Mouse (Mus musculus): Measurements from ENCODE around the gene Tmem30a. TPM values are rescaled to one million over a fixed set of nuclear protein-coding genes. Genes with fewer than 3 reads are reported as not detected.

The Tmem30a gene
- polyA plus RNA-seq, 1 experiment from 2014 or later: 131 TPM

GRCm38 (mm10) chr9:79823856-79824255 is 30.5 kb upstream of the Tmem30a start:
- peaks cover 8% of the 10 kb centered on the region for H3K36me3 ChIP-seq (ENCODE audit: control insufficient read depth, insufficient read depth, low read length)
- H3K4me1 ChIP-seq (ENCODE audit: control insufficient read depth, insufficient read depth, low read length): peaks cover 11% of the 10 kb centered on the region; the same call in 1 of the 2 replicates
- ATAC-seq (ENCODE audit: low FRiP score, low TSS enrichment) (no peak), DNase-seq (no peak)
- H3K4me2 ChIP-seq (ENCODE audit: low read length): no peak overlapping the region
- H3K27me3 ChIP-seq (ENCODE audit: control insufficient read depth, insufficient read depth, low read length): no peaks in the 10 kb centered on the region
- no peak overlapping the region for H3K4me3 ChIP-seq (replicated peaks; ENCODE audit: low read depth, low read length)
- no peak overlapping the region for H3K27ac ChIP-seq (replicated peaks; ENCODE audit: low read depth, low read length)
- WGBS: 21% methylated on average over 2 of the region's 2 CpGs
- no peaks in the 10 kb centered on the region for H3K9me3 ChIP-seq (ENCODE audit: control insufficient read depth, low read length)
- no peak overlapping the region for H3K9ac ChIP-seq (replicated peaks; ENCODE audit: low read length)

DNA sequence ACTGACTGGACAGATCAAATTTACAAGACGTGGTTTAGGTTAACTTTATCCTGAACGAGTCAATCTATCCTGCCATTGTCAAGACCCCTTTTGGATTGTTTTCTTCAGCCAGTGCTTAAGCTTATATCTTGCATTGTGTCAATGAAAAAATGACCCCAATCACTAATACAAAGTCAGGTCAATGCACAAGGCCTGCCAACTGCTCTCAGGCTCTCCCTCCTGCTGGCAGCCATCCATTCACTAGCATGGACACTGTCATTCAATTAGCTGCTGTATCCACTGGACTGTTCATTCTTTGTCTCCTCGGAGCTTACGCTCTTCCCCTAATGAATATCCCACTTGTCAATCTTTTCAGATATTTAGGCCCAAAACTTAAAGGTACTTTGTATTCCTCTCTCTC is 30.1 kb upstream of the Tmem30a start:
- ATAC-seq (ENCODE audit: low FRiP score, low TSS enrichment) (no peak), DNase-seq (peak; percentile 43)
- Histone ChIP-seq H3K4me2 (ENCODE audit: low read length) (no peak overlapping the region), H3K4me1 (ENCODE audit: control insufficient read depth, insufficient read depth, low read length) (peaks cover 11% of the 10 kb centered on the region; the same call in 1 of the 2 replicates), H3K27ac (replicated peaks; ENCODE audit: low read depth, low read length) (no peak overlapping the region), H3K9me3 (ENCODE audit: control insufficient read depth, low read length) (0 out of 2 replicates have a peak, but pooled peaks cover 3% of the 10 kb centered on the region), H3K4me3 (replicated peaks; ENCODE audit: low read depth, low read length) (no peak overlapping the region), H3K9ac (replicated peaks; ENCODE audit: low read length) (no peak overlapping the region), H3K36me3 (ENCODE audit: control insufficient read depth, insufficient read depth, low read length) (peaks cover 12% of the 10 kb centered on the region), H3K27me3 (ENCODE audit: control insufficient read depth, insufficient read depth, low read length) (no peaks in the 10 kb centered on the region)
- 7% methylated on average over 4 of the region's 4 CpGs for WGBS

DNA sequence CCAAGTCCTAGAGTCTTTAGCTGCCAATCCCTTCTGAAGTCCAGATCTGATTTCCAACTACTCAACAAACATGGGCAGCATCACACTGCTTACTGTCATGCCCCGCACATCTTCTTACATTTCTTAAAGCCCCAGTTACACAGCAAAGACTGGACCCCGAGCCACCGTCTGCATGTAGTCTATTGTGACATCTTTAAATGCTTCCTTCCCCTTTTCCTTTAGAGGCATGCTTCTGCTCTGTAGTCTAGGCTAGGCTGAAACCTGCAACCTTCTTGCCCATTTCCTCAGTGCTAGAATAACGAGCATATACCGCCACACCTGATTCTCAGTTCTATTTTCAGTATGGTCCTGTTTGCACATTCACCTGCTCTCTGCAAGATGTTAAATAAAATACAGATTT is 23.2 kb upstream of the Tmem30a start:
- ATAC-seq (ENCODE audit: low FRiP score, low TSS enrichment) (no peak), DNase-seq (no peak)
- no peaks in the 10 kb centered on the region for H3K27me3 ChIP-seq (ENCODE audit: control insufficient read depth, insufficient read depth, low read length)
- 0 out of 2 replicates have a peak, but pooled peaks cover 7% of the 10 kb centered on the region for H3K9me3 ChIP-seq (ENCODE audit: control insufficient read depth, low read length)
- H3K9ac ChIP-seq (replicated peaks; ENCODE audit: low read length): no peak overlapping the region
- no peak overlapping the region for H3K4me2 ChIP-seq (ENCODE audit: low read length)
- no peak overlapping the region for H3K27ac ChIP-seq (replicated peaks; ENCODE audit: low read depth, low read length)
- peaks cover 14% of the 10 kb centered on the region for H3K36me3 ChIP-seq (ENCODE audit: control insufficient read depth, insufficient read depth, low read length)
- H3K4me3 ChIP-seq (replicated peaks; ENCODE audit: low read depth, low read length): no peak overlapping the region
- WGBS: 94% methylated on average over 5 of the region's 5 CpGs
- H3K4me1 ChIP-seq (ENCODE audit: control insufficient read depth, insufficient read depth, low read length): no peaks in the 10 kb centered on the region

GRCm38 (mm10) chr9:79816013-79816412 is 22.7 kb upstream of the Tmem30a start:
- no peak overlapping the region for H3K9ac ChIP-seq (replicated peaks; ENCODE audit: low read length)
- no peak overlapping the region for H3K4me2 ChIP-seq (ENCODE audit: low read length)
- 0 out of 2 replicates have a peak, but pooled peaks cover 7% of the 10 kb centered on the region for H3K9me3 ChIP-seq (ENCODE audit: control insufficient read depth, low read length)
- no peak overlapping the region for H3K27ac ChIP-seq (replicated peaks; ENCODE audit: low read depth, low read length)
- no peaks in the 10 kb centered on the region for H3K27me3 ChIP-seq (ENCODE audit: control insufficient read depth, insufficient read depth, low read length)
- ATAC-seq (ENCODE audit: low FRiP score, low TSS enrichment) (no peak), DNase-seq (no peak)
- no peaks in the 10 kb centered on the region for H3K4me1 ChIP-seq (ENCODE audit: control insufficient read depth, insufficient read depth, low read length)
- no peak overlapping the region for H3K4me3 ChIP-seq (replicated peaks; ENCODE audit: low read depth, low read length)
- 96% methylated on average over 11 of the region's 11 CpGs for WGBS
- peaks cover 14% of the 10 kb centered on the region for H3K36me3 ChIP-seq (ENCODE audit: control insufficient read depth, insufficient read depth, low read length)

GRCm38 (mm10) chr9:79814592-79814991 is 21.3 kb upstream of the Tmem30a start:
- Histone ChIP-seq H3K9me3 (ENCODE audit: control insufficient read depth, low read length) (0 out of 2 replicates have a peak, but pooled peaks cover 7% of the 10 kb centered on the region), H3K27me3 (ENCODE audit: control insufficient read depth, insufficient read depth, low read length) (no peaks in the 10 kb centered on the region), H3K4me1 (ENCODE audit: control insufficient read depth, insufficient read depth, low read length) (no peaks in the 10 kb centered on the region), H3K4me2 (ENCODE audit: low read length) (no peak overlapping the region), H3K4me3 (replicated peaks; ENCODE audit: low read depth, low read length) (no peak overlapping the region), H3K9ac (replicated peaks; ENCODE audit: low read length) (no peak overlapping the region), H3K27ac (replicated peaks; ENCODE audit: low read depth, low read length) (no peak overlapping the region), H3K36me3 (ENCODE audit: control insufficient read depth, insufficient read depth, low read length) (peaks cover 12% of the 10 kb centered on the region)
- ATAC-seq (ENCODE audit: low FRiP score, low TSS enrichment): no peak
- DNase-seq: no peak
- WGBS: 93% methylated on average over 4 of the region's 4 CpGs

GRCm38 (mm10) chr9:79810969-79811902 is 17.9 kb upstream of the Tmem30a start:
- Histone ChIP-seq H3K4me1 (ENCODE audit: control insufficient read depth, insufficient read depth, low read length) (no peaks in the 10 kb centered on the region), H3K4me3 (replicated peaks; ENCODE audit: low read depth, low read length) (no peak overlapping the region), H3K27me3 (ENCODE audit: control insufficient read depth, insufficient read depth, low read length) (no peaks in the 10 kb centered on the region), H3K27ac (replicated peaks; ENCODE audit: low read depth, low read length) (no peak overlapping the region), H3K36me3 (ENCODE audit: control insufficient read depth, insufficient read depth, low read length) (no peaks in the 10 kb centered on the region), H3K9me3 (ENCODE audit: control insufficient read depth, low read length) (no peaks in the 10 kb centered on the region), H3K9ac (replicated peaks; ENCODE audit: low read length) (no peak overlapping the region), H3K4me2 (ENCODE audit: low read length) (no peak overlapping the region)
- DNase-seq: no peak
- no peak for ATAC-seq (ENCODE audit: low FRiP score, low TSS enrichment)
- WGBS: 77% methylated on average over 11 of the region's 11 CpGs

DNA sequence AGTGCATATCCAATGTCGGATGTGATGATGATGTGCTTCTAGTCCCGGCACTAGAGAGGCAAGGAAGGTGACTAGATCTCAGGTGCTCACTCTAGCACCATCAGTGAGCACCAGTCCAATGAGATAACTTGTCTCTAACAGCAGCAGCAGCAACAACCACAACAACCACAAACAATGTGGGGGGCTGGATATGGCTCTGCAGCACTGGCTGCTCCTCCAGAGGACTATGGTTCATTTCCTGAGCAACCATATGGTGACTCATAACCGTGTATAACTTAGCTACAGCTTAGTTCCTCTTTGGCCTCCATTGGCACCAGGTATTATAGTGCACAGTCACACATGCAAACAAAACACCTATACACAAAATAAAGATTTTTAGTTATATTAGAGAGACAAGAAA is 17.2 kb upstream of the Tmem30a start:
- H3K9ac ChIP-seq (replicated peaks; ENCODE audit: low read length): no peak overlapping the region
- DNase-seq (no peak), ATAC-seq (ENCODE audit: low FRiP score, low TSS enrichment) (no peak)
- no peaks in the 10 kb centered on the region for H3K9me3 ChIP-seq (ENCODE audit: control insufficient read depth, low read length)
- H3K4me2 ChIP-seq (ENCODE audit: low read length): no peak overlapping the region
- H3K4me1 ChIP-seq (ENCODE audit: control insufficient read depth, insufficient read depth, low read length): no peaks in the 10 kb centered on the region
- no peak overlapping the region for H3K27ac ChIP-seq (replicated peaks; ENCODE audit: low read depth, low read length)
- no peaks in the 10 kb centered on the region for H3K27me3 ChIP-seq (ENCODE audit: control insufficient read depth, insufficient read depth, low read length)
- no peak overlapping the region for H3K4me3 ChIP-seq (replicated peaks; ENCODE audit: low read depth, low read length)
- H3K36me3 ChIP-seq (ENCODE audit: control insufficient read depth, insufficient read depth, low read length): no peaks in the 10 kb centered on the region
- WGBS: 86% methylated on average over 3 of the region's 3 CpGs

DNA sequence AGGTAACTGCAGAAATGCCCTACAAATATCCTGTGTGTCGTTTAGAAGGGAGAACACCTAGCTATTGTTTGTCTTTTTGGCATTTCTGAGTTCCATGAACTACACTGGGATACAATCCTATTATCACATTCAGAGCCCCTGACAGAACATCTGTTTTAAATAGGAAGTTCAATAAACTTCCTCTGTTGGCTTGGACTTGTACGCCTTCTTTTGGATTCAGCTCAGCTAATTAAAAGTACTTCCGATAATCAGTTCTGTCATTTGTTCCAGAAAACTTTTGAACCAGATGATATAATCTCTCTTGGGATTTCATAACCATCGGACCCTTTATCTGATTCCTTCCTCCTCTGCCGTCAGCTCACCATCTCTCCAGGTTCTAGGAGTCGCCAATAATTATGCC is 16.1 kb upstream of the Tmem30a start:
- H3K27ac ChIP-seq (replicated peaks; ENCODE audit: low read depth, low read length): no peak overlapping the region
- DNase-seq (no peak), ATAC-seq (ENCODE audit: low FRiP score, low TSS enrichment) (no peak)
- no peak overlapping the region for H3K9ac ChIP-seq (replicated peaks; ENCODE audit: low read length)
- no peaks in the 10 kb centered on the region for H3K9me3 ChIP-seq (ENCODE audit: control insufficient read depth, low read length)
- H3K4me2 ChIP-seq (ENCODE audit: low read length): no peak overlapping the region
- H3K36me3 ChIP-seq (ENCODE audit: control insufficient read depth, insufficient read depth, low read length): no peaks in the 10 kb centered on the region
- no peaks in the 10 kb centered on the region for H3K27me3 ChIP-seq (ENCODE audit: control insufficient read depth, insufficient read depth, low read length)
- WGBS: 76% methylated on average over 6 of the region's 6 CpGs
- H3K4me1 ChIP-seq (ENCODE audit: control insufficient read depth, insufficient read depth, low read length): no peaks in the 10 kb centered on the region
- no peak overlapping the region for H3K4me3 ChIP-seq (replicated peaks; ENCODE audit: low read depth, low read length)

DNA sequence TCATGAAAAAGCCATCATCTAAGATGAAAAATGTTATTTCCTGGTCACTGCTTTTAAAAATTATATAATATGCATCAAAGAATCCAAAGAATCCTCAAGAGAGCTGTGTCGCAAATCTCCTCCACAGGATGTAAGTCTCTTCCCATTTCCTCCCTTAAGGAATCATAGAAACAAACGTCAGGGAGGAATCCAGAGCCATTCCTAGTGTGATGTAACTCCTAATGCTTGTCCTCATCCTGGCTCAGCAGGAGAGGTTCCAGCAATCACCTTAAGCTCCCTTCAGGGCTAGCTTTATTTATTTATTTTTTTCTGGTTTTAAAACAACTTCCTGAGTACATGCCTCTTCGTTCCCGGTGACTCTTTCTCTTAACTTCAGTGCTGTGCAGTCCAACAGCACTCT is 13.9 kb upstream of the Tmem30a start:
- 71% methylated on average over 4 of the region's 4 CpGs for WGBS
- no peaks in the 10 kb centered on the region for H3K9me3 ChIP-seq (ENCODE audit: control insufficient read depth, low read length)
- no peaks in the 10 kb centered on the region for H3K4me1 ChIP-seq (ENCODE audit: control insufficient read depth, insufficient read depth, low read length)
- DNase-seq (no peak), ATAC-seq (ENCODE audit: low FRiP score, low TSS enrichment) (no peak)
- H3K27me3 ChIP-seq (ENCODE audit: control insufficient read depth, insufficient read depth, low read length): no peaks in the 10 kb centered on the region
- no peak overlapping the region for H3K4me2 ChIP-seq (ENCODE audit: low read length)
- no peak overlapping the region for H3K4me3 ChIP-seq (replicated peaks; ENCODE audit: low read depth, low read length)
- no peak overlapping the region for H3K27ac ChIP-seq (replicated peaks; ENCODE audit: low read depth, low read length)
- no peaks in the 10 kb centered on the region for H3K36me3 ChIP-seq (ENCODE audit: control insufficient read depth, insufficient read depth, low read length)
- H3K9ac ChIP-seq (replicated peaks; ENCODE audit: low read length): no peak overlapping the region

Data from midbrain, embryonic 14.5 days (tissue).